Mouse (Mus musculus) stomach, postnatal 0 days (tissue): ENCODE measurements around the gene Syt3. TPM values are rescaled to one million over a fixed set of nuclear protein-coding genes. Genes with fewer than 3 reads are reported as not detected.

ENCODE experiments used
- ATAC-seq: fragments of 200-750 bp; cut with Nextera tagmentation; 2 replicates; pipeline ENCODE4 v1.8.0; 2017; ENCODE audit not compliant: low FRiP score, low TSS enrichment
- DNase-seq: peaks from one replicate; pipeline ENCODE4 v3.0.0-alpha.2; 2016; ENCODE audit warnings: low spot score
- H3K27ac ChIP-seq: fragments of 300-500 bp; sonication (generic); replicated peaks from 2 replicates; pipeline ENCODE4 v1.5.1; 2014; ENCODE audit warnings: mild to moderate bottlenecking, control low read depth
- H3K27me3 ChIP-seq: fragments of 300-500 bp; sonication (generic); 2 replicates; pipeline ENCODE4 v1.6.1; 2014; ENCODE audit warnings: low read length; ENCODE audit not compliant: control insufficient read depth, insufficient read depth
- H3K36me3 ChIP-seq: fragments of 300-500 bp; sonication (generic); 2 replicates; pipeline ENCODE4 v1.6.1; 2014; ENCODE audit warnings: low read length, mixed read lengths; ENCODE audit not compliant: control insufficient read depth, insufficient read depth
- H3K4me1 ChIP-seq: fragments of 300-500 bp; sonication (generic); replicated peaks from 2 replicates; pipeline ENCODE4 v1.6.1; 2014; ENCODE audit warnings: antibody characterized with exemption; ENCODE audit not compliant: control insufficient read depth, insufficient read depth
- H3K4me2 ChIP-seq: fragments of 300-500 bp; sonication (generic); replicated peaks from 2 replicates; pipeline ENCODE4 v1.6.1; 2014; ENCODE audit warnings: low read depth, mild to moderate bottlenecking, control low read depth, moderate library complexity
- H3K4me3 ChIP-seq: fragments of 300-500 bp; sonication (generic); 2 replicates; pipeline ENCODE4 v1.5.1; 2014; ENCODE audit warnings: low read depth, low read length, control low read depth
- H3K9ac ChIP-seq: fragments of 300-500 bp; sonication (generic); 2 replicates; pipeline ENCODE4 v1.6.1; 2014; ENCODE audit warnings: mild to moderate bottlenecking, low read length, control low read depth, mixed read lengths
- H3K9me3 ChIP-seq: fragments of 300-500 bp; sonication (generic); 2 replicates; pipeline ENCODE4 v1.6.1; 2016; ENCODE audit warnings: low read length; ENCODE audit not compliant: control insufficient read depth
- CTCF ChIP-seq: IDR thresholded peaks from 2 replicates; pipeline ENCODE4 v1.5.1; 2016; ENCODE audit warnings: antibody characterized with exemption, low read depth, mild to moderate bottlenecking, moderate library complexity
- EP300 ChIP-seq: optimal IDR thresholded peaks from 2 replicates; pipeline ENCODE3; 2016; ENCODE audit warnings: antibody characterized with exemption
- WGBS: fragments of 180-500 bp; shearing (Covaris S2); extraction: QIAGEN DNeasy Blood & Tissue Kit; methylation state at CpG from one replicate; pipeline ENCODE4 v1.1.7; 2014; 5-methylcytosine and 5-hydroxymethylcytosine counted together
- polyA plus RNA-seq: library from polyadenylated mRNA; unstranded; fragments of >200 nt; fragmentation: Nextera tagmentation; extraction: Ambion mirVana; gene quantifications from 2 replicates; pipeline ENCODE4 v1.2.1, GENCODE M21; 2015

The Syt3 gene
- polyA plus RNA-seq, 1 experiment from 2014 or later: 1.2 TPM

GRCm38 (mm10) chr7:44429534-44430488, 45.9 kb downstream of the Syt3 start:
- no peak for ATAC-seq
- no peak overlapping the region for H3K27ac ChIP-seq
- peak overlapping the region; percentile 57 for H3K4me2 ChIP-seq
- WGBS: 6% methylated on average over 30 of the region's 32 CpGs
- H3K27me3 ChIP-seq: peaks cover 8% of the 10 kb centered on the region; the same call in 1 of the 2 replicates
- H3K4me1 ChIP-seq: no peaks in the 10 kb centered on the region
- H3K9me3 ChIP-seq: no peaks in the 10 kb centered on the region
- DNase-seq: no peak
- H3K4me3 ChIP-seq: peak overlapping the region; percentile 35
- no peak for TF ChIP-seq EP300
- TF ChIP-seq CTCF: no peak
- H3K36me3 ChIP-seq: no peaks in the 10 kb centered on the region
- H3K9ac ChIP-seq: no peak overlapping the region

- no peaks in the 10 kb centered on the region for H3K4me1 ChIP-seq
- H3K27me3 ChIP-seq: peaks cover 8% of the 10 kb centered on the region; the same call in 1 of the 2 replicates
- H3K9ac ChIP-seq: no peak overlapping the region
- H3K27ac ChIP-seq: no peak overlapping the region
- TF ChIP-seq EP300 (no peak), CTCF (no peak)
- H3K9me3 ChIP-seq: no peaks in the 10 kb centered on the region
- H3K4me3 ChIP-seq: no peak overlapping the region
- no peaks in the 10 kb centered on the region for H3K36me3 ChIP-seq
- DNase-seq: no peak
- H3K4me2 ChIP-seq: no peak overlapping the region
- no peak for ATAC-seq
- 71% methylated on average over 6 of the region's 6 CpGs for WGBS
These were observed 48.6 kb downstream of the Syt3 start for GRCm38 (mm10) chr7:44432550-44432949.

GRCm38 (mm10) chr7:44433371-44433770, 49.5 kb downstream of the Syt3 start:
- Histone ChIP-seq H3K36me3 (no peaks in the 10 kb centered on the region), H3K4me1 (no peaks in the 10 kb centered on the region), H3K27ac (no peak overlapping the region), H3K27me3 (peaks cover 8% of the 10 kb centered on the region; the same call in 1 of the 2 replicates), H3K4me3 (no peak overlapping the region), H3K9me3 (no peaks in the 10 kb centered on the region), H3K4me2 (no peak overlapping the region), H3K9ac (no peak overlapping the region)
- no peak for TF ChIP-seq EP300
- no peak for TF ChIP-seq CTCF
- 3% methylated on average over 7 of the region's 7 CpGs for WGBS
- DNase-seq (peak; percentile 48), ATAC-seq (no peak)

- Histone ChIP-seq H3K36me3 (no peaks in the 10 kb centered on the region), H3K9me3 (no peaks in the 10 kb centered on the region), H3K4me3 (no peak overlapping the region), H3K4me1 (no peaks in the 10 kb centered on the region), H3K9ac (no peak overlapping the region), H3K27me3 (peaks cover 7% of the 10 kb centered on the region; the same call in 1 of the 2 replicates), H3K4me2 (no peak overlapping the region), H3K27ac (no peak overlapping the region)
- 57% methylated on average over 9 of the region's 9 CpGs for WGBS
- ATAC-seq (no peak), DNase-seq (no peak)
- no peak for TF ChIP-seq CTCF
These were observed 50.2 kb downstream of the Syt3 start for GRCm38 (mm10) chr7:44434089-44434488.

- no peaks in the 10 kb centered on the region; the same call in 1 of the 2 replicates for H3K27me3 ChIP-seq
- no peaks in the 10 kb centered on the region for H3K9me3 ChIP-seq
- 58% methylated on average over 5 of the region's 5 CpGs for WGBS
- no peak for TF ChIP-seq EP300
- no peaks in the 10 kb centered on the region for H3K4me1 ChIP-seq
- no peaks in the 10 kb centered on the region for H3K36me3 ChIP-seq
- no peak for DNase-seq
- H3K4me2 ChIP-seq: no peak overlapping the region
- ATAC-seq: no peak
- no peak overlapping the region for H3K4me3 ChIP-seq
- H3K9ac ChIP-seq: no peak overlapping the region
- no peak overlapping the region for H3K27ac ChIP-seq
These were observed 51.9 kb downstream of the Syt3 start for GRCm38 (mm10) chr7:44435796-44436195.

GRCm38 (mm10) chr7:44436267-44436666, 52.4 kb downstream of the Syt3 start:
- H3K4me2 ChIP-seq: no peak overlapping the region
- H3K9me3 ChIP-seq: no peaks in the 10 kb centered on the region
- 27% methylated on average over 1 of the region's 1 CpGs for WGBS
- H3K4me3 ChIP-seq: no peak overlapping the region
- no peak for TF ChIP-seq EP300
- TF ChIP-seq CTCF: peak; percentile 50
- H3K27me3 ChIP-seq: no peaks in the 10 kb centered on the region; the same call in 1 of the 2 replicates
- no peak overlapping the region for H3K9ac ChIP-seq
- H3K36me3 ChIP-seq: no peaks in the 10 kb centered on the region
- H3K4me1 ChIP-seq: no peaks in the 10 kb centered on the region
- no peak for DNase-seq
- no peak for ATAC-seq
- no peak overlapping the region for H3K27ac ChIP-seq
